Mouse (Mus musculus) testis, adult 2 months (tissue): ENCODE results near the gene Rsad2.

Experiments
- CTCF ChIP-seq: fragments of 200-500 bp; IDR thresholded peaks from 2 replicates; pipeline ENCODE4 v1.5.1; 2012; ENCODE audit warnings: low read depth, mild to moderate bottlenecking, inconsistent platforms, low read length, moderate library complexity; ENCODE audit not compliant: control insufficient read depth, insufficient read depth, insufficient replicate concordance
- POLR2A ChIP-seq: fragments of 200-500 bp; IDR thresholded peaks from 2 replicates; pipeline ENCODE4 v1.6.1; 2012; ENCODE audit warnings: low read depth, mild to moderate bottlenecking, inconsistent platforms, low read length, moderate library complexity; ENCODE audit not compliant: control insufficient read depth

- TF ChIP-seq POLR2A: no peak
- TF ChIP-seq CTCF: no peak
These were observed 11.7 kb downstream of the Rsad2 start for GRCm38 (mm10) chr12:26444511-26444910.
